Mouse (Mus musculus) bone marrow, adult 2 months (tissue): ENCODE measurements around the gene Hmbs.
"Not testable (repeated sequence)": the region's sequence is repeated elsewhere in the genome, so short reads cannot be mapped to it uniquely, and the experiment has no call there.

Experiments used
- CTCF ChIP-seq: fragments of 200-500 bp; IDR thresholded peaks from 2 replicates; pipeline ENCODE4 v1.5.1; 2011; ENCODE audit warnings: low read length, control low read depth; ENCODE audit not compliant: control insufficient read depth, insufficient read depth
- POLR2A ChIP-seq: fragments of 200-500 bp; IDR thresholded peaks from 2 replicates; pipeline ENCODE4 v1.6.1; 2011; ENCODE audit warnings: low read depth, mild to moderate bottlenecking, control low read depth, low read length, borderline replicate concordance; ENCODE audit not compliant: control insufficient read depth

DNA sequence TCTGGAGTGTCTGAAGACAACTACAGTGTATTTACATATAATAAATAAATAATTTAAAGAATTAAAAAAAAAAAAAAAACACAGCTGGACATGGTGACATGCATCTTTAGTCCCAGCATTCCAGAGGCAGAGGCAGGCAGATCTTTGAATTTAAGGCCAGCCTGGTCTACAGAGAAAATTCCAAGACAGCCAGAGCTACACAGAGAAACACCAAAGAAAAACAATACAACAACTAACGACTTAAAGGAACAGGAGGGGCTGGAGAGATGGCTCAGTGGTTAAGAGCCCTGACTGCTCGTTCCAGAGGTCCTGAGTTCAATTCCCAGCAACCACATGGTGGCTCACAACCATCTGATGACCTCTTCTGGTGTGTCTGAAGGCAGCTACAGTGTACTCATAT, 33.3 kb upstream of the Hmbs start:
- TF ChIP-seq CTCF, POLR2A: not testable (repeated sequence)
